Comparison of ENCODE assay signal across 31 mouse cellular contexts in the genomic region with DNA sequence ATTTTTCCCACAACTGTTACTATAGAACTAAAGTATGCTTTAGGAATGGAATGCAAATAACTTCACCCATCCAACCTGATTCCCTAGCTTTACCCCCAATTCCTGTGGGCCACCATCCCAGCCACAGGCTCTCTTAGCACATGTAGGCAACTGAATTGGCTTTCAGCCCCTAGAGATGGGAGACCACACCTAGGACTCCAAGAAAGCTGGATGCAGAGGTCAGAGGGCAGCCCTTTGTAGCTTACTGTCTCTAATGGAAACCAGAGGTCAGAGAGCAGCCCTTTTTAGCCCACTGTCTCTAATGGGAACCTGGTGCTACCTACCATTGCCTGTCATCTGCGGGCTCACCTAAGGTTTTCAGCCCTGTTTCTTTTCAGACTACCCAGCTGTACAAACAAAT. TPM values are rescaled to one million over a fixed set of nuclear protein-coding genes. Genes with fewer than 3 reads are reported as not detected.
A peak's percentile ranks its signal among the peaks of the same experiment; 100 is the strongest.
DNase-seq lines count a peak whose midpoint lies in the region; ATAC-seq lines count a peak whose summit lies in the region.
"Had no signal": no experiment of that assay in that cellular context is flagged by ENCODE, and none has a peak within 500 bp of the region (broad histone marks: within the 10 kb centered on the region; RNA-seq: fewer than 3 reads in every experiment).

No protein-coding gene starts in this region.

- no peak overlapping the region for H3K9ac ChIP-seq in neural tube, embryonic 15.5 days (replicated peaks)
- H3K9ac ChIP-seq: embryonic facial prominence, embryonic 12.5 days; heart, embryonic 12.5 days; hindbrain, embryonic 15.5 days; lung, embryonic 15.5 days; midbrain, embryonic 12.5 days; neural tube, embryonic 13.5 days; stomach, embryonic 15.5 days had no signal

- H3K36me3 ChIP-seq in heart, embryonic 10.5 days = no peaks in the 10 kb centered on the region
- no peaks in the 10 kb centered on the region for H3K36me3 ChIP-seq in neural tube, embryonic 15.5 days
- H3K36me3 ChIP-seq: embryonic facial prominence, embryonic 12.5 days; heart, embryonic 12.5 days; hindbrain, embryonic 15.5 days; lung, embryonic 15.5 days; midbrain, embryonic 12.5 days; neural tube, embryonic 13.5 days; stomach, embryonic 15.5 days had no signal

- H3K4me1 ChIP-seq in heart, embryonic 10.5 days = peaks cover 3% of the 10 kb centered on the region; the same call in 1 of the 2 replicates
- no peaks in the 10 kb centered on the region for H3K4me1 ChIP-seq in neural tube, embryonic 15.5 days
- H3K4me1 ChIP-seq: embryonic facial prominence, embryonic 12.5 days; heart, embryonic 12.5 days; hindbrain, embryonic 15.5 days; lung, embryonic 15.5 days; neural tube, embryonic 13.5 days; stomach, embryonic 15.5 days had no signal

- no peaks in the 10 kb centered on the region for H3K27me3 ChIP-seq in heart, embryonic 10.5 days (ENCODE audit: insufficient read depth, poor library complexity, severe bottlenecking)
- no peaks in the 10 kb centered on the region for H3K27me3 ChIP-seq in neural tube, embryonic 15.5 days (replicated peaks)
- H3K27me3 ChIP-seq: CH12.LX; embryonic facial prominence, embryonic 12.5 days; heart, embryonic 12.5 days; hindbrain, embryonic 15.5 days; lung, embryonic 15.5 days; midbrain, embryonic 12.5 days; neural tube, embryonic 13.5 days; stomach, embryonic 15.5 days had no signal

- ATAC-seq in neural tube, embryonic 15.5 days (ENCODE audit: low FRiP score) = no peak
- ATAC-seq: forebrain, embryonic 14.5 days; inflammation-experienced regulatory T-cells, adult 6 months had no signal

- no peak overlapping the region for H3K4me3 ChIP-seq in heart, embryonic 10.5 days
- H3K4me3 ChIP-seq in neural tube, embryonic 15.5 days (replicated peaks) = no peak overlapping the region
- H3K4me3 ChIP-seq: embryonic facial prominence, embryonic 12.5 days; heart, embryonic 12.5 days; hindbrain, embryonic 15.5 days; lung, embryonic 15.5 days; midbrain, embryonic 12.5 days; myocyte; neural tube, embryonic 13.5 days; stomach, embryonic 15.5 days had no signal

- DNase-seq in heart, adult 11 months = peak; percentile 60
- DNase-seq in heart, embryonic 10.5 days (ENCODE audit: low spot score) = no peak
- peak; percentile 15 for DNase-seq in neural tube, embryonic 10.5 days (ENCODE audit: extremely low spot score, low spot score)
- DNase-seq in embryo, embryonic 11 days = peak; percentile 9
- no peak for DNase-seq in cerebellum, postnatal 25 days
- DNase-seq in layer of hippocampus, adult 11-12 months (ENCODE audit: low spot score) = no peak
- DNase-seq: adrenal gland, postnatal 10 days; cerebellum, adult 8-10 months; gastrocnemius, postnatal 25 days; heart, adult 18-20 months; heart, postnatal 4 days; kidney, adult 2 months; kidney, postnatal 10 days; layer of hippocampus, adult 9-11 months; liver; lung, postnatal 36 days; retina, postnatal 1 day; right cerebral cortex, postnatal 25 days; thymus, postnatal 14 days had no signal

- H3K4me2 ChIP-seq in neural tube, embryonic 15.5 days = no peak overlapping the region
- H3K4me2 ChIP-seq: embryonic facial prominence, embryonic 12.5 days; heart, embryonic 12.5 days; hindbrain, embryonic 15.5 days; lung, embryonic 15.5 days; midbrain, embryonic 12.5 days; neural tube, embryonic 13.5 days; stomach, embryonic 15.5 days had no signal

- no peak overlapping the region for H3K27ac ChIP-seq in heart, embryonic 10.5 days
- no peak overlapping the region for H3K27ac ChIP-seq in neural tube, embryonic 15.5 days (replicated peaks)
- H3K27ac ChIP-seq: embryonic facial prominence, embryonic 12.5 days; hindbrain, embryonic 15.5 days; lung, embryonic 15.5 days; midbrain, embryonic 12.5 days; neural tube, embryonic 13.5 days; stomach, embryonic 15.5 days had no signal

- no peaks in the 10 kb centered on the region for H3K9me3 ChIP-seq in heart, embryonic 10.5 days
- H3K9me3 ChIP-seq in neural tube, embryonic 15.5 days (replicated peaks) = no peaks in the 10 kb centered on the region
- H3K9me3 ChIP-seq: embryonic facial prominence, embryonic 12.5 days; heart, embryonic 12.5 days; hindbrain, embryonic 15.5 days; lung, embryonic 15.5 days; midbrain, embryonic 12.5 days; neural tube, embryonic 13.5 days; stomach, embryonic 15.5 days had no signal

- WGBS in heart, embryonic 10.5 days = 19% methylated on average over 1 of the region's 1 CpGs
- 23% methylated on average over 1 of the region's 1 CpGs for WGBS in neural tube, embryonic 15.5 days

RNA-seq across cellular contexts. Expression of gene Tasp1, which starts 10.9 kb away (rescaled TPM):
- 17.3 and 18.2 TPM in 2 replicates for polyA plus RNA-seq in heart, embryonic 10.5 days (2016; fragmentation: Nextera tagmentation; extraction: Ambion mirVana)
- 20.6 and 26.1 TPM in 2 replicates for polyA plus RNA-seq in neural tube, embryonic 15.5 days (2015; fragmentation: Nextera tagmentation; extraction: Ambion mirVana)

Comparison
In these comparisons a context has a peak if more than half of its experiments do, and no peak if none do; other contexts are left out.
1. DNase-seq: peak in heart, adult 11 months (single experiment), neural tube, embryonic 10.5 days (single experiment) and embryo, embryonic 11 days (single experiment); none in heart, embryonic 10.5 days (single experiment), cerebellum, postnatal 25 days (0 of 2) and layer of hippocampus, adult 11-12 months (single experiment).